Mouse (Mus musculus): ENCODE measurements around the gene Gm20824. TPM values are rescaled to one million over a fixed set of nuclear protein-coding genes. Genes with fewer than 3 reads are reported as not detected.
"Not testable (repeated sequence)": the region's sequence is repeated elsewhere in the genome, so short reads cannot be mapped to it uniquely, and the experiment has no call there.

Gene Gm20824
- polyA plus RNA-seq (2014; fragmentation: Nextera tagmentation; extraction: Ambion mirVana), result not detected in 2 replicates

DNA sequence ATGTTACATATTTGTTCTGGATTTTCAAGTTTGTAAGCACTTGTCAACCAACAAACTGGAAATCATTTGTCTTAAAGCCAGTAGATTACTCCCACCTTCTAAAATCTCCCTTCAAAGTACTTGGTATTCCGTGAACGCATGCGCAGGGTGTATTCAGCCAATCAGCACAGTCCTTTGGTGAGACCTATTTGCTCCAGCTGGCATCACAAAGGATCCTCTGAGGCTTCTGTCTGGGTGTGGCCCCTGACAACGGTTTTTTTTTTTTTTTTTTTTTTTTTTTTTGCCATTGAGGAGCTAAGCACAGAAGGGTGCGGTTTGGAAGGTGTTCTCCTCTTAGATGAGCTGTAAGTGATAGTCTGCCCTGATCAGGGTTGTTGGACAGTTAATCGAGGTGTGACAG, at the start of gene Gm20824:
TSS of gene Gm20824 (plus strand) at position 301 of the 400 bp plus-strand sequence.
- H3K9ac ChIP-seq (ENCODE audit: low read length); H3K4me1 ChIP-seq (ENCODE audit: control insufficient read depth in 2 of 2, insufficient read depth in 2 of 2, low read length in 2 of 2); H3K4me2 ChIP-seq (ENCODE audit: low read length); H3K4me3 ChIP-seq (ENCODE audit: control insufficient read depth in 1 of 2, insufficient read depth in 1 of 2, low read depth in 1 of 2, low read length in 2 of 2); H3K36me3 ChIP-seq (ENCODE audit: control insufficient read depth, insufficient read depth, low read length); H3K27me3 ChIP-seq (ENCODE audit: control insufficient read depth, insufficient read depth, low read length); ATAC-seq (ENCODE audit: insufficient number of reproducible peaks, insufficient read depth, low FRiP score, low read depth); H3K27ac ChIP-seq (replicated peaks in 1 of 2; ENCODE audit: control insufficient read depth in 1 of 2, insufficient read depth in 1 of 2, low read depth in 2 of 2, low read length in 2 of 2); H3K9me3 ChIP-seq (ENCODE audit: control insufficient read depth, low read length): not testable (repeated sequence)
- WGBS, result no CpG with 5 or more reads among the region's 6 CpGs

Other genes starting within 250 kb of the Gm20824 start
- gene Gm20825, start 186.4 kb upstream of the Gm20824 start, polyA plus RNA-seq (2014; fragmentation: Nextera tagmentation; extraction: Ambion mirVana), result not detected in 2 replicates

Measured in heart, embryonic 14.5 days (tissue).